Mouse (Mus musculus): ENCODE data around the gene Olig1. TPM values are rescaled to one million over a fixed set of nuclear protein-coding genes. Genes with fewer than 3 reads are reported as not detected.

The Olig1 gene
- total RNA-seq (2023): not detected

DNA sequence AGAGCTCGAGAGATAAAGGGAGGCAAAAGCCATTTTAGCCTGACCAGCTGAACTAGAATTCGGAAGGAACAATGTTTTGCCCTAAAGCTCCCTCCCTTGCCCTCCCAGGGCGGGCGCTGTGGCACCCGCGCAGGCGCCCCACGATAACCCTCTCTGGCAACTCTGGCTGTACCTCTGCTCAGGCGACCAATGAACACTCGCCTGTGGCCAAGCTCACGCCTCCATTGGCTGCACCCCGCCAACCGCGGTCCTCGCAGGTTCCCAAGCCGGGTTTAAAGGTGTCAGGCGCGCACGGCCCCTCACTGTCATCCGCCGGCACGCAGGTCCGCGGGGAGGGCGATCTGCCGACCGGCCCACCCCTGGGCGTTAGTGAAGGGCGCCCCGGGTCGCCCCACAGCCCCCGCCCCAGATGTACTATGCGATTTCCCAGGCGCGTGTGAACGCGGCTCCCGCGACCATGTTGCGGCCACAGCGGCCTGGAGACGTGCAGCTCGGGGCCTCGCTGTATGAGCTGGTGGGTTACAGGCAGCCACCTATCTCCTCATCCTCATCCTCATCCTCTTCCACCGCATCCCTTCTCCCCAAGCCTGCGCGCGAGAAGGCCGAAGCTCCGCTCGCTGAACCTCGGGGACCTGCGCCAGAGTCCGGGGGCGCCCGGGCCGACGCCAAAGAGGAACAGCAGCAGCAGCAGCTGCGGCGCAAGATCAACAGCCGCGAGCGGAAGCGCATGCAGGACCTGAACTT is at the start of gene Olig1:
Olig1 (plus strand) TSS at position 305 of the 744 bp plus-strand sequence.

DNA sequence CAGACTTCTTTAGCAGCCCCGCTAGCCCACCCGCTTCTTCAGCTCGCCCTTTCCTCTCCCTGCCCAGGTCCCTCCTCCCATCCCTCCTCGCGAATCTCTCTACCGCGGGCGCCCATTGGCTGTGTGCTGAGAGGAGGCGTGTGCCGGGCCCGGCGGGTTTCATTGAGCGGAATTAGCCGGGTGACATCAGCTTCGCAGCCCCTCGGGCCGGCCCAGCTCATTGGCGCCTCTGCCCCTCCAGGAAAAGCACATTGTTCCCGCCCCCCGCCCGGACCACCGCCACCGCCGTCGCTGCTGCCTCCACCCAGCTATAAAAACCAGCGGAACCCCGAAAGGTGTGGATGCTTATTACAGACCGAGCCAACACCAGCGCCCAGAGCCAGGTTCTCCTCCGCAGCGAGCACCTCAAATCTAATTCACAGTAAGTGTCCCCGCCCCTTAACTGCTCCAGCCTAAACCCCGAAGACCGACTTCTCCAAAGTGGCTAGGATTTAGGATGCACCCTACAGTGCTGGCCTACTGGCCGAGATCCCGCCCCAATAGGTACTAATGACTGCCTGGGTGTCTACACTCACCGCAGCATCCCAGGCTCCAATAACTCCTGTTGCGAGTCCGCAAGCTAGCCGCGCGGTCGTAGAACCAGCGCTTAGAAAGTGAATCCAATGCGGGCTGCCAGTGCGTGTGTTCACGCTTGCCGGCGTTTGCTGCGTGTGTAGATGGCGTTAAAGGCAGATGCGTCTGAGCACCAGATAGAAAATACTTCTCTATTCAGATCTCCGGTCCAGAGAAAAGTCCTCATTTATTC is 44.1 kb upstream of the Olig1 start, which contains the start of gene Olig2:
Olig2 (plus strand) TSS at position 225 of the 805 bp plus-strand sequence.

Other genes starting within 250 kb of the Olig1 start
- 10 to 100 TPM; 60.3 to 65.0 TPM for gene Paxbp1, start 225.2 kb upstream of the Olig1 start, total RNA-seq (2023)
- gene 4932438H23Rik, start 174.7 kb upstream of the Olig1 start, total RNA-seq (2023): under 1 TPM in 1 of 2 experiments, not detected in 1; 0.24 TPM
- not detected for gene Olig2, start 44.3 kb upstream of the Olig1 start, total RNA-seq (2023)
- 100 to 1,000 TPM; 119 to 145 TPM for gene Ifnar2, start 103.0 kb downstream of the Olig1 start, total RNA-seq (2023)
- not detected for gene Gm21970, start 121.9 kb downstream of the Olig1 start, total RNA-seq (2023)
- 10 to 100 TPM; 77.5 to 79.7 TPM for gene Il10rb, start 136.4 kb downstream of the Olig1 start, total RNA-seq (2023)
- 10 to 100 TPM; 71.9 to 90.9 TPM for gene Ifnar1, start 215.5 kb downstream of the Olig1 start, total RNA-seq (2023)